Mouse (Mus musculus): Measurements from ENCODE around the gene Clcn2. TPM values are rescaled to one million over a fixed set of nuclear protein-coding genes. Genes with fewer than 3 reads are reported as not detected.

Clcn2 gene
- polyA plus RNA-seq, 1 experiment = 4.4 TPM

- H3K4me3 ChIP-seq = peak overlapping the region; percentile 25
- H3K27me3 ChIP-seq (ENCODE audit: control insufficient read depth, insufficient read depth, insufficient read length) = no peaks in the 10 kb centered on the region
- TF ChIP-seq TCF3 (IDR thresholded peaks at IDR 0.05; ENCODE audit: insufficient read length, low read depth) = no peak
- no peak for TF ChIP-seq MAX (IDR thresholded peaks at IDR 0.05; ENCODE audit: low read depth)
- peak; percentile 17 for TF ChIP-seq POLR2A (IDR thresholded peaks at IDR 0.05; ENCODE audit: insufficient read length, low read depth)
Observed at GRCm38 (mm10) chr16:20732251-20732924, 14.8 kb upstream of the Clcn2 start.

GRCm38 (mm10) chr16:20731688-20732087 lies 14.1 kb upstream of the Clcn2 start:
- TF ChIP-seq MYOD1 (IDR thresholded peaks at IDR 0.05; ENCODE audit: control insufficient read depth in 1 of 3, insufficient read length in 2 of 3, low read depth in 2 of 3) (peak; percentile 48 to 91 (median 74)), CEBPB (IDR thresholded peaks at IDR 0.05; ENCODE audit: insufficient read depth, poor library complexity, severe bottlenecking) (peak; percentile 85; the same call in 1 of the 2 replicates), MYOG (IDR thresholded peaks at IDR 0.05; ENCODE audit: control insufficient read depth in 1 of 3, insufficient read depth in 1 of 3, insufficient read length in 2 of 3, low read depth in 2 of 3) (peak in 2 of 3 experiments; percentile 85 to 89), TCF12 (IDR thresholded peaks at IDR 0.05; ENCODE audit: insufficient read depth, poor library complexity, severe bottlenecking) (peak; percentile 67), USF1 (IDR thresholded peaks at IDR 0.05; ENCODE audit: low read depth) (no peak), TCF3 (IDR thresholded peaks at IDR 0.05; ENCODE audit: insufficient read length, low read depth) (no peak)
- Histone ChIP-seq H3K4me3 (no peak overlapping the region), H3K4me2 (ENCODE audit: low read depth) (no peak overlapping the region), H3K27me3 (ENCODE audit: control insufficient read depth, insufficient read depth, insufficient read length) (no peaks in the 10 kb centered on the region), H3K36me3 (ENCODE audit: control insufficient read depth, insufficient read depth) (no peaks in the 10 kb centered on the region), H3ac (ENCODE audit: control insufficient read depth, insufficient read length) (no peak overlapping the region), H3K79me2 (ENCODE audit: control insufficient read depth, insufficient read depth) (no peaks in the 10 kb centered on the region)

More at GRCm38 (mm10) chr16:20732251-20732924, 14.8 kb upstream of the Clcn2 start:
- Histone ChIP-seq H3ac (ENCODE audit: control insufficient read depth, insufficient read length) (peak overlapping the region; percentile 37), H3K36me3 (ENCODE audit: control insufficient read depth, insufficient read depth) (no peaks in the 10 kb centered on the region), H3K4me2 (ENCODE audit: low read depth) (peak overlapping the region; percentile 78), H3K79me2 (ENCODE audit: control insufficient read depth, insufficient read depth) (no peaks in the 10 kb centered on the region)

GRCm38 (mm10) chr16:20730293-20730711 lies 12.8 kb upstream of the Clcn2 start:
- peak overlapping the region; percentile 38 for H3K4me2 ChIP-seq (ENCODE audit: low read depth)
- H3K4me3 ChIP-seq = no peak overlapping the region
- H3K36me3 ChIP-seq (ENCODE audit: control insufficient read depth, insufficient read depth) = no peaks in the 10 kb centered on the region
- no peak for TF ChIP-seq E2F4 (IDR thresholded peaks at IDR 0.05; ENCODE audit: insufficient read depth)
- H3ac ChIP-seq (ENCODE audit: control insufficient read depth, insufficient read length) = no peak overlapping the region
- no peaks in the 10 kb centered on the region for H3K27me3 ChIP-seq (ENCODE audit: control insufficient read depth, insufficient read depth, insufficient read length)
- no peaks in the 10 kb centered on the region for H3K79me2 ChIP-seq (ENCODE audit: control insufficient read depth, insufficient read depth)

GRCm38 (mm10) chr16:20726384-20726783 lies 8.8 kb upstream of the Clcn2 start:
- Histone ChIP-seq H3K4me3 (no peak overlapping the region), H3K36me3 (ENCODE audit: control insufficient read depth, insufficient read depth) (peaks cover 5% of the 10 kb centered on the region), H3ac (ENCODE audit: control insufficient read depth, insufficient read length) (no peak overlapping the region), H3K4me2 (ENCODE audit: low read depth) (peak overlapping the region; percentile 62), H3K27me3 (ENCODE audit: control insufficient read depth, insufficient read depth, insufficient read length) (no peaks in the 10 kb centered on the region), H3K79me2 (ENCODE audit: control insufficient read depth, insufficient read depth) (no peaks in the 10 kb centered on the region)
- TF ChIP-seq TCF3 (IDR thresholded peaks at IDR 0.05; ENCODE audit: insufficient read length, low read depth) (no peak), POLR2A (IDR thresholded peaks at IDR 0.05; ENCODE audit: insufficient read length, low read depth) (peak; percentile 45)

GRCm38 (mm10) chr16:20725750-20726149 lies 8.2 kb upstream of the Clcn2 start:
- Histone ChIP-seq H3K79me2 (ENCODE audit: control insufficient read depth, insufficient read depth) (no peaks in the 10 kb centered on the region), H3ac (ENCODE audit: control insufficient read depth, insufficient read length) (no peak overlapping the region), H3K4me3 (no peak overlapping the region), H3K27me3 (ENCODE audit: control insufficient read depth, insufficient read depth, insufficient read length) (no peaks in the 10 kb centered on the region), H3K4me2 (ENCODE audit: low read depth) (peak overlapping the region; percentile 62), H3K36me3 (ENCODE audit: control insufficient read depth, insufficient read depth) (peaks cover 5% of the 10 kb centered on the region)
- TF ChIP-seq POLR2AphosphoS2 (IDR thresholded peaks at IDR 0.05; ENCODE audit: insufficient read length, low read depth) (no peak), TCF3 (IDR thresholded peaks at IDR 0.05; ENCODE audit: insufficient read length, low read depth) (no peak), MYOD1 (IDR thresholded peaks at IDR 0.05; ENCODE audit: control insufficient read depth in 1 of 3, insufficient read length in 2 of 3, low read depth in 2 of 3) (no peak), USF1 (IDR thresholded peaks at IDR 0.05; ENCODE audit: low read depth) (no peak), TCF12 (IDR thresholded peaks at IDR 0.05; ENCODE audit: insufficient read depth, poor library complexity, severe bottlenecking) (no peak), E2F4 (IDR thresholded peaks at IDR 0.05; ENCODE audit: insufficient read depth) (no peak), MYOG (IDR thresholded peaks at IDR 0.05; ENCODE audit: control insufficient read depth in 1 of 3, insufficient read depth in 1 of 3, insufficient read length in 2 of 3, low read depth in 2 of 3) (no peak), MAX (IDR thresholded peaks at IDR 0.05; ENCODE audit: low read depth) (no peak), SRF (IDR thresholded peaks at IDR 0.05; ENCODE audit: control insufficient read depth, insufficient read length, low read depth) (no peak), CEBPB (IDR thresholded peaks at IDR 0.05; ENCODE audit: insufficient read depth, poor library complexity, severe bottlenecking) (no peak), REST (IDR thresholded peaks at IDR 0.05; ENCODE audit: insufficient read depth, insufficient read length) (no peak), POLR2A (IDR thresholded peaks at IDR 0.05; ENCODE audit: insufficient read length, low read depth) (no peak)

- Histone ChIP-seq H3K36me3 (ENCODE audit: control insufficient read depth, insufficient read depth) (peaks cover 6% of the 10 kb centered on the region), H3K79me2 (ENCODE audit: control insufficient read depth, insufficient read depth) (no peaks in the 10 kb centered on the region), H3K4me2 (ENCODE audit: low read depth) (peak overlapping the region; percentile 62), H3K4me3 (no peak overlapping the region), H3K27me3 (ENCODE audit: control insufficient read depth, insufficient read depth, insufficient read length) (no peaks in the 10 kb centered on the region), H3ac (ENCODE audit: control insufficient read depth, insufficient read length) (no peak overlapping the region)
- TF ChIP-seq MAX (IDR thresholded peaks at IDR 0.05; ENCODE audit: low read depth) (no peak), SRF (IDR thresholded peaks at IDR 0.05; ENCODE audit: control insufficient read depth, insufficient read length, low read depth) (no peak), POLR2AphosphoS2 (IDR thresholded peaks at IDR 0.05; ENCODE audit: insufficient read length, low read depth) (no peak), REST (IDR thresholded peaks at IDR 0.05; ENCODE audit: insufficient read depth, insufficient read length) (no peak), USF1 (IDR thresholded peaks at IDR 0.05; ENCODE audit: low read depth) (no peak), E2F4 (IDR thresholded peaks at IDR 0.05; ENCODE audit: insufficient read depth) (no peak), CEBPB (IDR thresholded peaks at IDR 0.05; ENCODE audit: insufficient read depth, poor library complexity, severe bottlenecking) (no peak), MYOD1 (IDR thresholded peaks at IDR 0.05; ENCODE audit: control insufficient read depth in 1 of 3, insufficient read length in 2 of 3, low read depth in 2 of 3) (no peak), TCF12 (IDR thresholded peaks at IDR 0.05; ENCODE audit: insufficient read depth, poor library complexity, severe bottlenecking) (no peak), MYOG (IDR thresholded peaks at IDR 0.05; ENCODE audit: control insufficient read depth in 1 of 3, insufficient read depth in 1 of 3, insufficient read length in 2 of 3, low read depth in 2 of 3) (no peak), TCF3 (IDR thresholded peaks at IDR 0.05; ENCODE audit: insufficient read length, low read depth) (no peak), POLR2A (IDR thresholded peaks at IDR 0.05; ENCODE audit: insufficient read length, low read depth) (no peak)
Observed at GRCm38 (mm10) chr16:20725321-20725720, 7.8 kb upstream of the Clcn2 start.
